Mouse (Mus musculus) fibroblast of lung, adult 2 months (primary cell): Measurements from ENCODE around the gene Elmo3.
A peak's percentile ranks its signal among the peaks of the same experiment; 100 is the strongest.

Experiments
- DNase-seq: peaks from one replicate; pipeline ENCODE4 v3.0.0-alpha.2; 2011; ENCODE audit warnings: low read depth

Gene Elmo3

GRCm38 (mm10) chr8:105326968-105327367 lies 21.6 kb downstream of the Elmo3 start:
- no peak for DNase-seq

- DNase-seq: no peak
These were observed 24.9 kb downstream of the Elmo3 start for GRCm38 (mm10) chr8:105330325-105330724.

- no peak for DNase-seq
These were observed 26.1 kb downstream of the Elmo3 start for GRCm38 (mm10) chr8:105331469-105331868.

- no peak for DNase-seq
These were observed 26.5 kb downstream of the Elmo3 start for GRCm38 (mm10) chr8:105331931-105332330.

GRCm38 (mm10) chr8:105332523-105332922 lies 27.1 kb downstream of the Elmo3 start:
- no peak for DNase-seq

- no peak for DNase-seq
These were observed 31.2 kb downstream of the Elmo3 start for GRCm38 (mm10) chr8:105336373-105337130.

- DNase-seq: no peak
These were observed 33.6 kb downstream of the Elmo3 start for GRCm38 (mm10) chr8:105338992-105339391.

- DNase-seq: no peak
These were observed 34.7 kb downstream of the Elmo3 start for GRCm38 (mm10) chr8:105339886-105340635.

GRCm38 (mm10) chr8:105341399-105341798 lies 36.0 kb downstream of the Elmo3 start:
- DNase-seq: no peak

- no peak for DNase-seq
These were observed 37.4 kb downstream of the Elmo3 start for GRCm38 (mm10) chr8:105342768-105343167.

- no peak for DNase-seq
These were observed 38.6 kb downstream of the Elmo3 start for GRCm38 (mm10) chr8:105343791-105344574.

- no peak for DNase-seq
These were observed 39.9 kb downstream of the Elmo3 start for GRCm38 (mm10) chr8:105345061-105345975.

- no peak for DNase-seq
These were observed 41.4 kb downstream of the Elmo3 start for GRCm38 (mm10) chr8:105346611-105347427.

- peak; percentile 89 for DNase-seq
These were observed 42.2 kb downstream of the Elmo3 start, which contains the start of gene Fhod1 for GRCm38 (mm10) chr8:105347428-105348221. TSS of gene Fhod1 (minus strand) at chr8:105347953.

- no peak for DNase-seq
These were observed 43.2 kb downstream of the Elmo3 start, which contains the start of gene Slc9a5 for GRCm38 (mm10) chr8:105348450-105349095. TSS of gene Slc9a5 (plus strand) at chr8:105348843.

- no peak for DNase-seq
These were observed 43.8 kb downstream of the Elmo3 start for GRCm38 (mm10) chr8:105349096-105349771.

GRCm38 (mm10) chr8:105350186-105350585 lies 44.8 kb downstream of the Elmo3 start:
- no peak for DNase-seq

GRCm38 (mm10) chr8:105353583-105354135 lies 48.3 kb downstream of the Elmo3 start:
- no peak for DNase-seq
